Mouse (Mus musculus): ENCODE measurements at regions not wholly inside any gene's neighbourhood (a gene's known extent, or its start where the extent isn't known, plus 50 kb on each side); places are given as distances from the start of the nearest gene placed in this dataset.
A peak's percentile ranks its signal among the peaks of the same experiment; 100 is the strongest.

DNA sequence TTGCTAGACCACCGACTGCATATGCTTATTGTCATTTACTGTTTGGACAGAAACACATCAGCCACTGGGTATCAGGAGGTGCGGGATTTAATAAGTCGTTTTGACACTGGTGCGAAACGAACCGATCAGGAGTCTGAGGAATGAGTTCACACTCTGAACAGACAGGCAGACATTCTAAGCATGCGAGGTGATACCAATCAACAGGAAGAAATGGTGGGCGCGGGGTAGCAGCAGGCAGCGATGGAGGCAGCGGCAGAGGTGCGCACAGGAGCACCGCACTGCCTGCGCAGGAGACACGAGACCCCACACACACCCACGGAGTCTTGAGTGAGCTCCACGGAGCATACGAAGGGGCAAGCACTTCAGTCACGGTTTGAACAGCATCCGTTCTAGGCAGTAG, 210.6 kb upstream of the Spred2 start:
- WGBS: 86% methylated on average over 20 of the region's 20 CpGs
- no peaks in the 10 kb centered on the region for H3K36me3 ChIP-seq (replicated peaks)
- no peak for DNase-seq (ENCODE audit: low spot score)
- H3K27me3 ChIP-seq (replicated peaks; ENCODE audit: low read depth, poor library complexity, severe bottlenecking): no peaks in the 10 kb centered on the region
- H3K27ac ChIP-seq (replicated peaks): no peak overlapping the region
- no peak overlapping the region for H3K4me3 ChIP-seq
- peaks cover 15% of the 10 kb centered on the region for H3K4me1 ChIP-seq
- no peaks in the 10 kb centered on the region for H3K9me3 ChIP-seq

DNA sequence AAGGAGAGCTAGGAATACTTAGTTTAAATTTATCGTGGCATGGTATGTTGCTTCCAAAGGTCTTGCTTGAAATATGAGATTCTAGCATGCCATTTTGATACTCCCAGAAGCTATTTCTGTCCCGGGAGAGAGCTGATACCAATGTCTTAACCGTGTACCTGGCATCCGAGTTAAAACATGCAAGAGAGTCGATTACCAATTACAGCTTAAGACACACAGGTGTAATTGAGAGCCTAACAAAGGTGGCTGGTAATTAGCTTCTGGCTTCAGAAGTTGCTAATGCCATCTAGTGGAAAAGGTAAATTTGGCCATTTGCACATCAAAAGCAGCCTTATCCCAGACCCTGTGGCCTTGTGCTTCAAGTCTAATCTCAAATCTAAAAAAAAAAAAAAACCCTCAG, 210.0 kb upstream of the Spred2 start:
- 43% methylated on average over 5 of the region's 5 CpGs for WGBS

DNA sequence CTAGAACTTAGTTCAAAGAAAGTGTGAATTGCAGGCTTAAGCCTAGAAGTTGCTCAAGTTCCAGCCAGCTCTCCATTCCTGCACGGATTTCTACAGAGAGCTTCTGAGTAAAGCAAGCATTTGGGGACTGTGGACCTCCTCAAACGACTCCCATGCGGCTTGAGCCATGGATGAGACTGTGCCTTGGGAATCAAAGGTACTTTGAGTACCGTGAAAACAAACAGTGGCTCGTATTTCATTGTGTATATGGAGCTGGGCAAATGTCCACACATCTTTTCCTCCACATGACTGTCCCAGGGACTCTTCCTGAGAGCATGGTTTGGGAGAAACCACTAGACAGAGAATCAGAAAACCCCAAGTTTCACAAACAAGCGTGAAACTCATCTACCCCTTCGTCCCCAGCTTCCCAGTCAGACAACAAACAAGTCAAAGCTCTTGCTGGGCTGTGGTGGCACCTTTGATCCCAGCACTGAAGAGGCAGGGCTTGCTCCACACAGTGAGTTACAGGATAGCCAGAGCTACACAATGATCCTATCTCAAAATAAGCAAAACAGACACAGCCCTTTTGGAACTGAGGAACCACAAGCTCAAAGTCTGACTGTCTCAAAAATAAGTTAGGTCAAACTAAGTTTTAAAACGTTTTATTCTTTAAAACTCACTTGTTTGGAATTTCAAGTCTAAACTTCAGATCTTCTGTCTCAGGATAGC, 209.1 kb upstream of the Spred2 start:
- Histone ChIP-seq H3K36me3 (replicated peaks) (no peaks in the 10 kb centered on the region), H3K27me3 (replicated peaks; ENCODE audit: low read depth, poor library complexity, severe bottlenecking) (no peaks in the 10 kb centered on the region), H3K9me3 (no peaks in the 10 kb centered on the region), H3K4me1 (peaks cover 15% of the 10 kb centered on the region), H3K4me3 (no peak overlapping the region), H3K27ac (replicated peaks) (no peak overlapping the region)
- DNase-seq (ENCODE audit: low spot score): no peak
- WGBS: 25% methylated on average over 8 of the region's 8 CpGs

More for the DNA sequence above, 210.0 kb upstream of the Spred2 start:
- Histone ChIP-seq H3K27ac (replicated peaks) (no peak overlapping the region), H3K9me3 (no peaks in the 10 kb centered on the region), H3K4me3 (no peak overlapping the region), H3K36me3 (replicated peaks) (no peaks in the 10 kb centered on the region), H3K4me1 (peaks cover 15% of the 10 kb centered on the region), H3K27me3 (replicated peaks; ENCODE audit: low read depth, poor library complexity, severe bottlenecking) (no peaks in the 10 kb centered on the region)
- DNase-seq (ENCODE audit: low spot score): no peak

DNA sequence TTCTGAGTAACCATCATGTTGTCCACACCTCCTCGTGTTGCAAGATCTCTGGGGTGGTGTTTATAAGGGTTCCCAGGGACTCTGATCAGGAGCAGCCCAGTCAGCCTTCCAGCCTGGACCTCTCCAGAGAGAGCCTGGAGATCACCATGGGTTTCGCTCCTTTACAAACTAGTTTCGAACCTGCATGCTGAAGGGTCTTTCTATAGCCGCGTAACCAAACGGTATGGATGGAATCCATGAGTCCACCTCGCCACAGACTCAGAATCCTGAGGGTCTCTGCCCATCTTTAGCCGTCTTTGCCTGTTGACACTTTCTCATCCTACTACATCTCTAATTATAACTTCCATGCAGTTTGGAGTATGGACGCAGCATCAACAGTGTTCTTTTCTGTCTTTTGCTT, 206.0 kb upstream of the Spred2 start:
- H3K36me3 ChIP-seq (replicated peaks): no peaks in the 10 kb centered on the region
- WGBS: 93% methylated on average over 9 of the region's 9 CpGs
- no peaks in the 10 kb centered on the region for H3K9me3 ChIP-seq
- H3K27me3 ChIP-seq (replicated peaks; ENCODE audit: low read depth, poor library complexity, severe bottlenecking): no peaks in the 10 kb centered on the region
- peaks cover 15% of the 10 kb centered on the region for H3K4me1 ChIP-seq
- no peak overlapping the region for H3K27ac ChIP-seq (replicated peaks)
- no peak for DNase-seq (ENCODE audit: low spot score)
- H3K4me3 ChIP-seq: no peak overlapping the region

DNA sequence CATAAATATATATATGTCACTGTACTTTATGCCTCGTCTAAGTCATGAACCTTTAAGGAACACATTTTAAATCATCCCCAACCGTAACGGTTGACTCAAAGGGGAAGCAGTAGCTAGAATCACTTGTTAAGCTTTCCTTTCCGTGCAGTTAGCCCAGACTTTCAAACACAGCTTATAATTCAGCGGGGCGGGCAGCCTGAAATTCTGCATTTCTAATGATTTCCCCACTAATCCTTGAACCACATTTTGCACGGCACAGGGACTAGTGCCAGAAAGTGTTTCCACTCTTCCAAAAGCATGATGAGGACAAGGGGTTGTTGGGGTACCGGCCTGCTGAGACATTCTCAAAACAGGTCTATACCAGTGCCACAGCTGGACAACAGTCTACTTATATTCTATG, 195.1 kb upstream of the Spred2 start:
- Histone ChIP-seq H3K27ac (replicated peaks) (no peak overlapping the region), H3K9me3 (peaks cover 3% of the 10 kb centered on the region; the same call in 1 of the 2 replicates), H3K27me3 (replicated peaks; ENCODE audit: low read depth, poor library complexity, severe bottlenecking) (no peaks in the 10 kb centered on the region), H3K36me3 (replicated peaks) (no peaks in the 10 kb centered on the region), H3K4me1 (no peaks in the 10 kb centered on the region), H3K4me3 (no peak overlapping the region)
- WGBS: 93% methylated on average over 8 of the region's 8 CpGs
- no peak for DNase-seq (ENCODE audit: low spot score)

DNA sequence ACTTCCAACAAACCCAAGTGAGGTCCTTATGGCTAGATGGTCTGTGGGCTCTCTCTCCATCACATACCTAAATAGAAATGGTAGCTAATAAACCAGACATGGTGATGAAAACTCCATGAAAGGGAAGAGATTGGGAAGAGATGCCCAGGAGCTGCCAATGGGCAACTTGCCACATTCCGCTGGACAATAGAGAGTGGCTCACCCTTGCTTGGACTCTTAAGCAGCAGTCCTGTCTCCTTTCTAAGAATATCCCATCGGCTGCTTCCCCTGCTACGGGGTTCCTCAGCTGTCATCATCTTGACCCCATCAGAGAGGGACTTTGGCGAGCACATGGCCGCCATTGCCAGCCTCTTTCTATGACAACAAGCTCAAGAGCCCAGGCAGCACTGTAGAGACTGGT, 193.4 kb upstream of the Spred2 start:
- Histone ChIP-seq H3K27me3 (replicated peaks; ENCODE audit: low read depth, poor library complexity, severe bottlenecking) (no peaks in the 10 kb centered on the region), H3K4me1 (no peaks in the 10 kb centered on the region), H3K9me3 (peaks cover 3% of the 10 kb centered on the region; the same call in 1 of the 2 replicates), H3K4me3 (no peak overlapping the region), H3K36me3 (replicated peaks) (no peaks in the 10 kb centered on the region), H3K27ac (replicated peaks) (no peak overlapping the region)
- no peak for DNase-seq (ENCODE audit: low spot score)
- WGBS: 89% methylated on average over 5 of the region's 5 CpGs

DNA sequence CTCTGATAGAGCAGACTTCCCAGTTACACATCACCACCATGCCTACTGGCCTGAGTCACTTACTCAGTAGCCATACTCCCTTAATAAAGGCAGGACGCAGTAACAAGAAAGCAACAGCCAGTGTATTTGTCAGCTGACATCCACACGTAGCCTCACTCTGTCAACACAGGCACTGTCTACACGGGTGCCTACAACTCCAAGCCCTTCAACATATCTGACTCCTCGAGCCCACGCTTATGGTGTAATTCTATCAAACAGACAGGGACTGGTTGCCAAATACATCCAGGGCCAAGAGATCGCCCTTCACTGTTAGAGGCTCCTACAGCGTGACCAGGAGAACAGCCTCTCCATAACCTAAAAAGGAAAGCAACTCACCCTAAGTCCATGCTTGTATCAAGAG, 188.1 kb upstream of the Spred2 start:
- Histone ChIP-seq H3K4me3 (no peak overlapping the region), H3K27me3 (replicated peaks; ENCODE audit: low read depth, poor library complexity, severe bottlenecking) (no peaks in the 10 kb centered on the region), H3K9me3 (peaks cover 3% of the 10 kb centered on the region; the same call in 1 of the 2 replicates), H3K27ac (replicated peaks) (no peak overlapping the region), H3K4me1 (peaks cover 25% of the 10 kb centered on the region), H3K36me3 (replicated peaks) (no peaks in the 10 kb centered on the region)
- 94% methylated on average over 7 of the region's 7 CpGs for WGBS
- DNase-seq (ENCODE audit: low spot score): no peak

DNA sequence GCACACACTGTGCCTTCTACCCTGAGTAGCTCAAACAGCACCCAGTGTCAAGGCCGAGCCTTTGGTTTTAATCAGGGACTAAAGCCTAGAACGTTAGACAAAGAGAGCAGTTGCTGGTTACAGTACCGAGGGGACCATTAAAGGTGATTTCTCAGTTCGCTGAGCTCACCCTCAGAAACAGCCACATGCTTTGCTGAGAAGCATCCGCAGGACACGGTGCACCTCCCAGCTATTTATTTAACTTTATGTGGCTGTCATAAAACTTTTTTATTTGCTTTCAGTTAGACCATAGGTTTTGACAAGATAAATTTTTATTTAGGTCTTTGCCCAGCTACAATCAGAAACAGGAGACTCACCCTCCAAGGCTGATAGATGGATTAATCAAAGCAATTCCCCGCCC, 187.2 kb upstream of the Spred2 start:
- Histone ChIP-seq H3K4me1 (peaks cover 25% of the 10 kb centered on the region), H3K27me3 (replicated peaks; ENCODE audit: low read depth, poor library complexity, severe bottlenecking) (no peaks in the 10 kb centered on the region), H3K9me3 (peaks cover 3% of the 10 kb centered on the region; the same call in 1 of the 2 replicates), H3K27ac (replicated peaks) (no peak overlapping the region), H3K4me3 (no peak overlapping the region), H3K36me3 (replicated peaks) (no peaks in the 10 kb centered on the region)
- DNase-seq (ENCODE audit: low spot score): no peak
- 78% methylated on average over 7 of the region's 7 CpGs for WGBS

DNA sequence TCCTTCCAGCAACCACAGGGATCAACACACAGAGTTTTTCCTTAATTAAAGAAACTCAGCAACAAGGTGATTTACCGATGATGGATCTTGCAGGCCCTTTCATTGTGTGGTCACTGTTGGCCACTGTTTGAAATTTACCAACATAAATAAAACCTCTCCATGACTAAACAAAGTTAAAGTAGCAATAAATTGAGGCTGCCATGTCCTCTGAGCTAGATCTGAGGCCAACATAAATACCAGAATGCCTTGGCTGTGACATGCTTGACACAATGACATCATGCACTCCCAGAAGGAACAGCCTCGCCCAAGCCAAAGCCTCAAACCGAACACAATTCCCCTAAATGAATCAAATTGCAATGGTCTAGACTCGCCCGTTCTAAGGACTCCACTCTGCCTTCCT, 186.8 kb upstream of the Spred2 start:
- DNase-seq (ENCODE audit: low spot score): no peak
- H3K36me3 ChIP-seq (replicated peaks): no peaks in the 10 kb centered on the region
- peaks cover 25% of the 10 kb centered on the region for H3K4me1 ChIP-seq
- H3K27me3 ChIP-seq (replicated peaks; ENCODE audit: low read depth, poor library complexity, severe bottlenecking): no peaks in the 10 kb centered on the region
- no peak overlapping the region for H3K4me3 ChIP-seq
- 78% methylated on average over 5 of the region's 5 CpGs for WGBS
- H3K27ac ChIP-seq (replicated peaks): no peak overlapping the region
- H3K9me3 ChIP-seq: peaks cover 3% of the 10 kb centered on the region; the same call in 1 of the 2 replicates

DNA sequence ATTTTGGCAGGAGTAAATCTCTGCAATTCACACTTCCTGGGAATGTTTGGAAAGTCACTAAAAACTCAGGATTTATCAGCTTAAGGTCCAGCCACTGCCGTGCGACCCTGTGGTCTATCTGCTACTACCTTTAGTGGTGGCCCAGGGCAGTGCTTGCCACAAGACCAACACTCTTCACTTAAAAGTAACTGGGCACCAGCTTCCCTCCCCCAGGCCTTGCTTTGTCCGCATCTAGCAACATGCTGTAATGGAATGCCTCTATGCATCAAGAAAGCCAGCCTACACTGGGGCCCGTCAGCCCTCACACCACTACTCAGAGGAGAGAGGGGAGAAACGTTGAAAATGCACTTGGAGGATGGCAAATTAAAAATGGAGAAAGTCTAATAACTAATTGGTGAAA, 186.4 kb upstream of the Spred2 start:
- WGBS: 72% methylated on average over 5 of the region's 5 CpGs

DNA sequence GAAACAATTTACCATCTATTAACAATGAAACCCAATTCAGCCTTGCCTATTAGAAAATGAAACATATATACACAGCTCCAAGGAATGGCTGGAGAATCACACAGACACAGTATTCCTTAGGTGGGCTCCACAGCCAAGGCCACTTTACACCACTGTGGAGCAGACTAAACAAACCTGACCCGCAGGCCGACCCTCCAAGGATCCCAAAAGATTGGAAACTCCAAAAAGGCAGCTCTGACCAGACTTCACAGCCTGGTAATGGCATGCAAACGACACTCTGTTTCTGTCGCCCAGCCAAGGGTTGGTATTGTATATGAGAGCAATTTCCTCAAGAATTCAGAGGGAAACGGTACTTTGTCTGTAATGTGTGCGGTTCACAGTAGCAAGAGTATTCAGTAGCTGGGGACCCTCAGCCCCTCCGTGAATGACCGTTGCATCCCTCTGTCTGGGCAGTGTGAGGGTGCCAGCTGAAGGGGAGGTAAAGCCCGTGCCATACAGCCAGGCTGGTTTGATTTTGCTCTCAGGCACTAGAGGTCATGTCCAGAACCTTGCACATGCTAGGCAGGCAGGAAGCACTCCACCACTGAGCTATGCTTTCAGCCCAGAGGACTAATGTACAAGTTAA, 184.5 kb upstream of the Spred2 start:
- DNase-seq (ENCODE audit: low spot score): peak; percentile 37
- peak overlapping the region; percentile 41 for H3K27ac ChIP-seq (replicated peaks)
- 62% methylated on average over 9 of the region's 9 CpGs for WGBS

More for the DNA sequence above, 186.4 kb upstream of the Spred2 start:
- no peak overlapping the region for H3K27ac ChIP-seq (replicated peaks)
- peaks cover 25% of the 10 kb centered on the region for H3K4me1 ChIP-seq
- DNase-seq (ENCODE audit: low spot score): no peak
- no peaks in the 10 kb centered on the region for H3K27me3 ChIP-seq (replicated peaks; ENCODE audit: low read depth, poor library complexity, severe bottlenecking)
- H3K36me3 ChIP-seq (replicated peaks): no peaks in the 10 kb centered on the region
- H3K9me3 ChIP-seq: peaks cover 3% of the 10 kb centered on the region; the same call in 1 of the 2 replicates
- no peak overlapping the region for H3K4me3 ChIP-seq

DNA sequence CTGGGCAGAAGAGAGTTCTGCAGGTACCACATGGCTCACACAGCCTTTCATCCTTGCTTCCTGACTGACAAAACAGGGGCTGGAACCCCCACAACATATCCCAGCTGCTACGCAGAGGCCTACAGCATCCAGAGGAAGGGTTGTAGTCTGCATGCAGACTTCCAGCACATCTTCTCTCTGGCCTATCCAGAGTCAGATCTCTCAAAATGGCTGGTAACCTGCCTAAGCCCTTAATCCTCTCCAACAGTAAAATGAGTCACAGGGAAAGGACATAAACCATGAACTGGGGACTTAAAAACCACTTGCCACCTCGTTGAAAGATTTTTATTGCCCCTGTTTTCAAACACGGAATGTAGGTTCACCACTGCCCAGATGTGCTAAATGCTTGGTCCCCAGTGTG, 183.6 kb upstream of the Spred2 start:
- no peak for DNase-seq (ENCODE audit: low spot score)
- WGBS: 86% methylated on average over 3 of the region's 3 CpGs
- peaks cover 25% of the 10 kb centered on the region for H3K4me1 ChIP-seq
- no peaks in the 10 kb centered on the region for H3K27me3 ChIP-seq (replicated peaks; ENCODE audit: low read depth, poor library complexity, severe bottlenecking)
- no peaks in the 10 kb centered on the region for H3K9me3 ChIP-seq
- H3K36me3 ChIP-seq (replicated peaks): no peaks in the 10 kb centered on the region
- H3K27ac ChIP-seq (replicated peaks): peak overlapping the region; percentile 41
- no peak overlapping the region for H3K4me3 ChIP-seq

More for the DNA sequence above, 184.5 kb upstream of the Spred2 start:
- Histone ChIP-seq H3K36me3 (replicated peaks) (no peaks in the 10 kb centered on the region), H3K4me3 (no peak overlapping the region), H3K4me1 (peaks cover 25% of the 10 kb centered on the region), H3K9me3 (no peaks in the 10 kb centered on the region), H3K27me3 (replicated peaks; ENCODE audit: low read depth, poor library complexity, severe bottlenecking) (no peaks in the 10 kb centered on the region)

All from embryonic facial prominence, embryonic 10.5 days (tissue).